Mouse (Mus musculus) C2C12 (cell line): Measurements from ENCODE around the gene Pcsk7.

Experiments used
- CTCF ChIP-seq: IDR thresholded peaks from one replicate; pipeline ENCODE4 v1.5.1; 2011; ENCODE audit not compliant: control insufficient read depth, insufficient read depth, insufficient read length
- USF1 ChIP-seq: IDR thresholded peaks from one replicate; pipeline ENCODE4 v1.6.1; 2011; ENCODE audit warnings: low read depth, mild to moderate bottlenecking, control low read depth, moderate library complexity

- TF ChIP-seq CTCF: no peak
- no peak for TF ChIP-seq USF1
Measured at GRCm38 (mm10) chr9:45869181-45869580, 37.1 kb upstream of the Pcsk7 start.
